Comparison of ENCODE assay signal across 12 mouse cellular contexts in genomic region chr4:128789646-128790045, GRCm38 (mm10). TPM values are rescaled to one million over a fixed set of nuclear protein-coding genes. Genes with fewer than 3 reads are reported as not detected.
DNase-seq lines count a peak whose midpoint lies in the region; ATAC-seq and TF ChIP-seq lines count a peak whose summit lies in the region.
"Had no signal": no experiment of that assay in that cellular context is flagged by ENCODE, and none has a peak within 500 bp of the region (broad histone marks: within the 10 kb centered on the region; RNA-seq: fewer than 3 reads in every experiment).

No protein-coding gene starts in this region.

- no peak overlapping the region for H3K27ac ChIP-seq in intestine, embryonic 15.5 days
- no peak overlapping the region for H3K27ac ChIP-seq in limb, embryonic 10.5 days
- H3K27ac ChIP-seq in cerebellum, adult 2 months (ENCODE audit: insufficient read depth, low read length) = no peak overlapping the region
- H3K27ac ChIP-seq in hindbrain, embryonic 14.5 days = no peak overlapping the region
- H3K27ac ChIP-seq: macrophage had no signal

- H3K9ac ChIP-seq in intestine, embryonic 15.5 days = no peak overlapping the region
- H3K9ac ChIP-seq in hindbrain, embryonic 14.5 days = no peak overlapping the region

- peak overlapping the region; percentile 27 for H3K4me3 ChIP-seq in intestine, embryonic 15.5 days (replicated peaks)
- 0 out of 2 replicates have a peak overlapping the region, but pooled peaks have one; percentile 9 for H3K4me3 ChIP-seq in limb, embryonic 10.5 days
- no peak overlapping the region for H3K4me3 ChIP-seq in cerebellum, adult 2 months (replicated peaks; ENCODE audit: insufficient read depth, low read depth, low read length)
- H3K4me3 ChIP-seq in hindbrain, embryonic 14.5 days (replicated peaks; ENCODE audit: low read length) = no peak overlapping the region

- H3K4me2 ChIP-seq in intestine, embryonic 15.5 days (replicated peaks) = peak overlapping the region; percentile 51
- no peak overlapping the region for H3K4me2 ChIP-seq in hindbrain, embryonic 14.5 days (replicated peaks)

- DNase-seq in heart, adult 11 months = peak; percentile 86
- no peak for DNase-seq in heart, adult 9 months (ENCODE audit: low spot score in 2 of 2)
- DNase-seq in limb, embryonic 10.5 days (ENCODE audit: low spot score) = no peak
- peak; percentile 56 to 64 for DNase-seq in lung, postnatal 4 days
- no peak for DNase-seq in cerebellum, adult 2 months
- no peak for DNase-seq in hindbrain, embryonic 14.5 days (ENCODE audit: low spot score)
- DNase-seq: gastrocnemius, postnatal 36 days; right cerebral cortex, postnatal 14 days had no signal

- H3K4me1 ChIP-seq in intestine, embryonic 15.5 days (replicated peaks) = 0 out of 2 replicates have a peak, but pooled peaks cover 9% of the 10 kb centered on the region
- peaks cover 41% of the 10 kb centered on the region for H3K4me1 ChIP-seq in limb, embryonic 10.5 days
- H3K4me1 ChIP-seq in cerebellum, adult 2 months (ENCODE audit: control insufficient read depth, insufficient read depth, low read length) = peaks cover 13% of the 10 kb centered on the region
- H3K4me1 ChIP-seq in hindbrain, embryonic 14.5 days (replicated peaks; ENCODE audit: control insufficient read depth, insufficient read depth, low read length) = no peaks in the 10 kb centered on the region

- H3K36me3 ChIP-seq in intestine, embryonic 15.5 days = peaks cover 23% of the 10 kb centered on the region
- H3K36me3 ChIP-seq in limb, embryonic 10.5 days = peaks cover 99% of the 10 kb centered on the region
- peaks cover 54% of the 10 kb centered on the region for H3K36me3 ChIP-seq in hindbrain, embryonic 14.5 days (replicated peaks; ENCODE audit: control insufficient read depth, insufficient read depth)

- peak; percentile 86 for ATAC-seq in intestine, embryonic 15.5 days
- no peak for ATAC-seq in erythroid progenitor cell, adult 5-6 weeks (replicated peaks; ENCODE audit: low FRiP score, poor library complexity, severe bottlenecking)
- no peak for ATAC-seq in hindbrain, embryonic 14.5 days (ENCODE audit: low FRiP score)
- ATAC-seq: inflammation-experienced regulatory T-cells, adult 6 months had no signal

- no peaks in the 10 kb centered on the region for H3K27me3 ChIP-seq in intestine, embryonic 15.5 days (replicated peaks)
- H3K27me3 ChIP-seq in limb, embryonic 10.5 days (ENCODE audit: low read depth, poor library complexity, severe bottlenecking) = no peaks in the 10 kb centered on the region
- H3K27me3 ChIP-seq in cerebellum, adult 2 months (ENCODE audit: control insufficient read depth, insufficient read depth, low read length) = no peaks in the 10 kb centered on the region
- no peaks in the 10 kb centered on the region for H3K27me3 ChIP-seq in hindbrain, embryonic 14.5 days (ENCODE audit: control insufficient read depth, insufficient read depth, low read length)

- TF ChIP-seq POLR2A in cerebellum, adult 2 months (IDR thresholded peaks at IDR 0.05; ENCODE audit: borderline replicate concordance, insufficient read depth, low read length) = no peak

- no peak for TF ChIP-seq CTCF in cerebellum, adult 2 months (IDR thresholded peaks at IDR 0.05; ENCODE audit: borderline replicate concordance, insufficient read depth, low read depth, low read length)

- no peaks in the 10 kb centered on the region for H3K9me3 ChIP-seq in intestine, embryonic 15.5 days
- no peaks in the 10 kb centered on the region for H3K9me3 ChIP-seq in limb, embryonic 10.5 days (replicated peaks)
- H3K9me3 ChIP-seq in hindbrain, embryonic 14.5 days (ENCODE audit: control insufficient read depth, low read length) = no peaks in the 10 kb centered on the region

- WGBS in intestine, embryonic 15.5 days = 40% methylated on average over 18 of the region's 18 CpGs
- WGBS in limb, embryonic 10.5 days = 34% methylated on average over 18 of the region's 18 CpGs
- WGBS in cerebellum, adult 2 months = 65% methylated on average over 18 of the region's 18 CpGs
- 50% methylated on average over 18 of the region's 18 CpGs for WGBS in hindbrain, embryonic 14.5 days

RNA-seq across cellular contexts. Expression of gene Zfp362, which starts 16.2 kb away (rescaled TPM):
- polyA plus RNA-seq in intestine, embryonic 15.5 days (2015; fragmentation: Nextera tagmentation; extraction: Ambion mirVana) = 22.8 and 23.5 TPM in 2 replicates
- polyA plus RNA-seq in limb, embryonic 10.5 days (2016; fragmentation: Nextera tagmentation; extraction: Ambion mirVana) = 41.4 and 48.6 TPM in 2 replicates
- 8.6 and 10.5 TPM in 2 replicates for total RNA-seq in erythroid progenitor cell, adult 5-6 weeks (2015; ENCODE audit: low replicate concordance)
- 0.08 and 0.26 TPM in 2 replicates for total RNA-seq in erythroid progenitor cell, adult 5-6 weeks (2017; ENCODE audit: low replicate concordance)
- polyA plus RNA-seq in cerebellum, adult 2 months (2012; rRNA removed) = 24.8 and 25.5 TPM in 2 replicates
- polyA plus RNA-seq in hindbrain, embryonic 14.5 days (2014; fragmentation: Nextera tagmentation; extraction: Ambion mirVana) = 29.0 and 33.6 TPM in 2 replicates

RNA-seq across cellular contexts. Expression of gene A3galt2, which starts 34.5 kb away (rescaled TPM):
- 0.08 and 0.13 TPM in 2 replicates for polyA plus RNA-seq in intestine, embryonic 15.5 days (2015; fragmentation: Nextera tagmentation; extraction: Ambion mirVana)
- polyA plus RNA-seq in limb, embryonic 10.5 days (2016; fragmentation: Nextera tagmentation; extraction: Ambion mirVana) = 0.10 TPM in 1 of 2 replicates, not detected in the other
- total RNA-seq in erythroid progenitor cell, adult 5-6 weeks (2015; ENCODE audit: low replicate concordance) = not detected in 2 replicates
- 0.08 TPM in 1 of 2 replicates, not detected in the other for total RNA-seq in erythroid progenitor cell, adult 5-6 weeks (2017; ENCODE audit: low replicate concordance)
- polyA plus RNA-seq in cerebellum, adult 2 months (2012; rRNA removed) = 1.9 and 2.4 TPM in 2 replicates
- 0.21 and 0.41 TPM in 2 replicates for polyA plus RNA-seq in hindbrain, embryonic 14.5 days (2014; fragmentation: Nextera tagmentation; extraction: Ambion mirVana)
- polyA plus RNA-seq: macrophage had no signal

Comparison
In these comparisons a context has a peak if more than half of its experiments do, and no peak if none do; other contexts are left out.
1. DNase-seq: peak in heart, adult 11 months (single experiment) and lung, postnatal 4 days (2 of 2); none in heart, adult 9 months (0 of 2), limb, embryonic 10.5 days (single experiment), cerebellum, adult 2 months (0 of 2) and hindbrain, embryonic 14.5 days (single experiment).
2. H3K4me3 ChIP-seq: peak in intestine, embryonic 15.5 days (single experiment) and limb, embryonic 10.5 days (single experiment); none in cerebellum, adult 2 months (single experiment) and hindbrain, embryonic 14.5 days (single experiment).